Mouse (Mus musculus) brain, embryonic 14.5 days (tissue): ENCODE data around the gene Ebf3.

Source experiments
- CTCF ChIP-seq: fragments of 200-500 bp; IDR thresholded peaks from 2 replicates; pipeline ENCODE4 v1.5.1; 2012; ENCODE audit warnings: inconsistent platforms, mild to moderate bottlenecking, moderate library complexity, borderline replicate concordance; ENCODE audit not compliant: insufficient read depth, insufficient read length; ENCODE audit errors: extremely low read depth
- POLR2A ChIP-seq: fragments of 200-500 bp; IDR thresholded peaks from 2 replicates; pipeline ENCODE4 v1.6.1; 2012; ENCODE audit warnings: mild to moderate bottlenecking, inconsistent platforms, borderline replicate concordance; ENCODE audit not compliant: poor library complexity, insufficient read depth, insufficient read length, severe bottlenecking; ENCODE audit errors: extremely low read depth

DNA sequence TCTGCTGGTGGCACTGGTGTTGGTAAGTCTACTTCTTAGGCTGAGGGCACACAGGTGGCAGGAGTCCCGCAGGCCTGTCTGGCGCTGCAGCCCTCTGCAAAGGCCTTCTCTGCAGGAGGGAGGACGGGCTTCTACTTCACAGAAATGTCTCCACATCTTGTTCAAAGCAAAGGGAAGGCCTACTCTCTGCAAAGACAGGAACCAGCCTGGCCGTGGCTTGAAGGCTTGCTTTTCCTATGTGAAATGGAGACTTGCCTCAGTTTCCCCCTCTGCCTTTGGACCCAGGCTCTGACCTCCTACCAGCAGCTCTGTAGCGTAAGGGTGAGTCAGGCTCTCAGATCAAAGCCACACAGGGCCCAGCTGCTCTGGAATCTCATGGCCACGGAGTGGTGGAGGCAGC is 117.7 kb downstream of the Ebf3 start:
- TF ChIP-seq CTCF = no peak
- no peak for TF ChIP-seq POLR2A
